Mouse (Mus musculus): ENCODE measurements around the gene Cacnb4.

Cacnb4 gene

DNA sequence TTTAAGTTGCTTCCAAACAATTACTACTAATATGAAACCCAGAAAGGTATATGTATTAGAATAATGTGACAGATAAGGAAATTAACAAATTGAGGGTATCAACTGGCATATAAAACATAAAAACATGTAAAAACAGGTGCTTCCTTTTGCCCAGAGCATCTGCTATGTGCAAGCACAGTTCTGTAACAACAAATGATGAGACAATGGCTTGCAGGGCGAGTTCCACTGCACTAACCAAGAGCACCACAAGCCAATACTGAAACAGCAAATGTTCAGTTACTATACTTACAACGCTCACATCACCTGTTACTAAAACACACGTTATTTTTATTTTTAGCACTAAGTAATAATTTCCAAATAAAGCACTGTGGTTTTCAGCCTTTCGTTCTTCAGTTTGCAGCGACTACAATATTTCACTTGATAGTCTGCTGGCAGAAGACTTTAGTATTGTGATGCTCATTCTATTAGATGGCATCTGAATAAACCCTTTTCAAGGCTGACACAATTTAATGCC is 264.1 kb downstream of the Cacnb4 start:
- DNase-seq: no peak

- DNase-seq: no peak
These were observed 270.2 kb downstream of the Cacnb4 start for GRCm38 (mm10) chr2:52406480-52406879.

DNA sequence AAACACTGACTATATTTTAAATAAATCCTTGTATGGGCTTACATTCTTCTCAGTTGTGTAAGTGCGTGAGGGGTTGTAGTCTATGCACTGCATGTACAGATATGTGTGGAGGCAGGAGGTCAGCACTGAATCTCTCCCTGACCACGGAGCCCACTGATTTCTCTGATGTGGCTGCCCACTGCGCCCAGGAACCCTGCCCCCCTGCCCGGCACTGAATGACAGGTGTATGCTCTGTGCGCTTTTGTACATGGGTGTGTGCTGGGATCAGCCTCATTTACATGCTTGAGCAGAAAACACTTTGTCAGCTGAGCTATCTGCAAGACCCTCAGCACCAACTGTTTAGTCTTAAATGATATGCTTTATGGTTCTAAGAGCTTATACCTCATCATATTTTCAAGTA is 271.4 kb downstream of the Cacnb4 start:
- no peak for DNase-seq

DNA sequence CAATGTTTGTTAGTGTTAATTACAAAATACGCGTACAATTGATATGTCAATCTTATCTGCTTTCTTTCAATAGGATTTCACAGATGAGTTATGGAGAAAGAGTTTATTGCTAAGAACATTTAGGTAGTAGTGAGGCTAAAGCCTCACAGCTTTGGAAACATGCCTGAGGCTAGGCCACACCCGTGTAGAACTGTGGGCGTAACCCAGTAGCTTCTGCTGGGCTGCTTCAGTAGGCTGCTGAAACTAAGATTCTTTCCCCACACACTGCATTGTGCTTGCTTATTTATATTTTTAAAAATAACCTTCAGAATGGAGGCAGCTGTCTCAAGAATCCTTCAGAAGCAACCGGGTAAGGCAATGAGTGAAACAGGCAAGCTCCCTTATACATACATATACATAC is 282.1 kb downstream of the Cacnb4 start:
- no peak for DNase-seq

DNA sequence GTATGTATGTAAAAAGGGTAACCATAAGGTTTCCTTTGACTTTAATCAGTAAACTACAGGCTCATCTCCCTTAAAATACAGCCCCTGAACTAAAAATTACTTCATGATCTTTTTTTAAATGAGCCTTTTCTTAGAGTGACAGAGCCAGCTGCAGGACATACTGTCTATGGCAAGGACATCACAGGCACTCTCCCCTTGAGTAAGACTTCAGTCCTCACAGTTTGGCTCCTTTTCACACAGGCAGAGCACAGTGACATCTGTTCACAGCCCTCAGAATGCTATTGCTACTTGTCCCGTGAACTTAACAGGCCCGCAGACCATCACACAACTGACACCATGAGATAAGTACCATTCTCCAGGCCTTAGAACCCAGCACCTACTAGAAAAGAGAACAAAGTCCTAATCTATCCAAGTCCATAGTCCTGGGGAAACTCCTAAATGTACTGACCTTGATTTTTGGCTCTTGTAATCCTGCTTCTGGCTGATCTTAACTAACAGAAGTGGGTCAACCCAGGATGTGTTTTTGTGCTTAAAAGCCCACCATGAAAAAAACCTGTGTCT is 286.1 kb downstream of the Cacnb4 start:
- DNase-seq: no peak

- no peak for DNase-seq
These were observed 286.7 kb downstream of the Cacnb4 start for GRCm38 (mm10) chr2:52389975-52390374.

DNA sequence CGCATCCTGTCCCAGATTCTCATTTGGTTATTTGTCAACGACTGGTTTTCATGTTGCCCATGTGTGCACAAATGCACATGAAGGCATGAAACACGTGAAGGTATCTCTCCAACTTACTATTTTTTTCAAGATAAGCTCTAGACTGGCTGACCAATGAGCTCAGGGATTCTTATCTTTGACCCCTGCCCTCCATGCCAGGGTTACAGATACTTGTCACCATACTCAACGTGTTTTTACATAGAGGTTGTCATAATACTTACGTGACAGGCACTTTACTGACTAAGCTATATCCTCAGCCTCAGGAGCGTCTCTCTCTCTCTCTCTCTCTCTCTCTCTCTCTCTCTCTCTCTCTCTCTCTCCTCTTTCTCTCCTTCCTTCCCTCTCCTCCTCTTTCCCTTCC is 290.2 kb downstream of the Cacnb4 start:
- DNase-seq: no peak

GRCm38 (mm10) chr2:52386037-52386436 is 290.6 kb downstream of the Cacnb4 start:
- no peak for DNase-seq

GRCm38 (mm10) chr2:52378848-52379261 is 297.8 kb downstream of the Cacnb4 start:
- DNase-seq: peak; percentile 27 to 46

DNA sequence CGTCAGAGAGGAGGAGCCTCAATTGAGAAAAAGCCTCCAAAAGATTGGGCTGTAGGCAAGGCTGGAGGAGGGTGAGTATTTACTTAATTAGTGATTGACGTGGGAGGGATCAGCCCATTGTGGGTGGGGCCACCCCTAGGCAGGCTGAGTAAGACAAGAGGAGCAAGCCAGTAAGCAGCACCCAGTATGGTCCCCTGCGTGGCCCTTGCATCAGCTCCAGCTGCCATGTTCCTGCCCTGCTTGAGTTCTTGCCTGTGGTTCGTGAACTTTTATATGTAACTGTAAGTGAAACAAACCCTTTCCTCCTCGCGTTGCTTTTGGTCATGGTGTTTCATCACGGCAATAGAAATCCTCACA is 298.2 kb downstream of the Cacnb4 start, which contains the start of gene Neb:
TSS of gene Neb (minus strand) at position 27 of the 357 bp plus-strand sequence.
- peak in 1 of 2 experiments; percentile 7 for DNase-seq

Data from thymus, adult 18-20 months (tissue).